Mouse (Mus musculus): Measurements from ENCODE around the gene Gna13. TPM values are rescaled to one million over a fixed set of nuclear protein-coding genes. Genes with fewer than 3 reads are reported as not detected.

Gna13 gene
- polyA plus RNA-seq, 1 experiment from 2014 or later = 17.8 TPM

DNA sequence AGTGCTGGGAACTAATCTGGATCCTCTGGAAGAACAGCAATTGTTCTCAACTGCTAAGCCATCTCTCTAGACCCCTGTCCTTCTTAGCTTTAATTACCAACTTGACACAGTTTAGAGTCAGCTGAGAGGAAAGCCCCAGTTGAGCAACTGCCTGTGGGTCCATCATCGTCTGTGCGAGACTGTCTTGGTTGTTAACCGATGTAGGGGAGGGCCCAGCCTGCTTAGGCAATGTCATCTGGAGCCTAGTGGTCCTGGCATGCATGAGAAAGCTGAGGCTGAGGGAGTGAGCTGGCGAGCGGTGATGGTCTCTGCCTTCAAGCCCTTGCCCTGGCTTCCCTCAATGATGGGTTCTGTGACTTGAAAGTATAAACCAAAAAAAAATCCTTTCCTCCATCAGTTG, 52.2 kb downstream of the Gna13 start:
- Histone ChIP-seq H3K36me3 (no peaks in the 10 kb centered on the region), H3K27ac (replicated peaks) (no peak overlapping the region), H3K4me3 (no peak overlapping the region), H3K27me3 (replicated peaks) (peaks cover 3% of the 10 kb centered on the region), H3K4me1 (no peaks in the 10 kb centered on the region), H3K4me2 (no peak overlapping the region), H3K9ac (no peak overlapping the region), H3K9me3 (peaks cover 5% of the 10 kb centered on the region; the same call in 1 of the 2 replicates)
- WGBS = 88% methylated on average over 5 of the region's 5 CpGs
- no peak for ATAC-seq (ENCODE audit: extremely low read depth, insufficient number of reproducible peaks, low FRiP score, low TSS enrichment)

DNA sequence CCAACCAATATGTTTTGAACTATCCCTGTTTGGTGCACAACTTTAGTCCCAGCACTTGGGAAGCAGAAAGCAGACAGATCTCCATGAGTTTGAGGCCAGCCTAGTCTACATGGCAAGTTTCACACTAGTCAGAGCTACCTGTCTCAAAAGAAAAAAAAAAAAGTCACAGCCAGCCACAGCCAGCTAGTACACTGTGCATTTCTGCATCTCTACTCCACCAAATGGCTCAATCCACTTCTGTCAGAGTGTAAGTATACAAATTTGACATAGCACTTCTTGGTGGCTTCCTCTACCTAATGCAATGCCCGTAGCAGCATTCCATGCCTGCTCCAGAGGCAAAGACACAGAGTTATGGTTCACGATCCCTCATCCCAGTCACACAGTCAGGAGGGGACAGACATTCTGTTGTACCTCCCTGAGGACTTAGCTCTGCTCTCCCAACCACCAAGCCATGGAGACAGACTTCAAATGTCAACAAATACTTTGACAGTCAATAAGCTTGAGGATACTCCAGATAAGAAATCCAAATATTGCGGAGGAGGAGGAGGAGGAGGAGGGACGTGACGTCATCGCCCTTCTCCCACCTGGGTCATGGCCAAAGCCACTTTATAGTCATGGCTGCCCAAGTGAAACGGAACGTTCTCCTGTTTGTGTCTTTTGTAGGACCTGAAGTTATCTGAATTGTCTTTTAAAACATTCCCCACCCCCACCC, 54.2 kb downstream of the Gna13 start:
- H3K4me3 ChIP-seq = no peak overlapping the region
- H3K4me1 ChIP-seq = no peaks in the 10 kb centered on the region
- no peak overlapping the region for H3K9ac ChIP-seq
- H3K27me3 ChIP-seq (replicated peaks) = peaks cover 3% of the 10 kb centered on the region
- no peak overlapping the region for H3K27ac ChIP-seq (replicated peaks)
- ATAC-seq (ENCODE audit: extremely low read depth, insufficient number of reproducible peaks, low FRiP score, low TSS enrichment) = no peak
- 63% methylated on average over 8 of the region's 8 CpGs for WGBS
- H3K4me2 ChIP-seq = no peak overlapping the region
- H3K36me3 ChIP-seq = no peaks in the 10 kb centered on the region
- peaks cover 4% of the 10 kb centered on the region; the same call in 1 of the 2 replicates for H3K9me3 ChIP-seq

DNA sequence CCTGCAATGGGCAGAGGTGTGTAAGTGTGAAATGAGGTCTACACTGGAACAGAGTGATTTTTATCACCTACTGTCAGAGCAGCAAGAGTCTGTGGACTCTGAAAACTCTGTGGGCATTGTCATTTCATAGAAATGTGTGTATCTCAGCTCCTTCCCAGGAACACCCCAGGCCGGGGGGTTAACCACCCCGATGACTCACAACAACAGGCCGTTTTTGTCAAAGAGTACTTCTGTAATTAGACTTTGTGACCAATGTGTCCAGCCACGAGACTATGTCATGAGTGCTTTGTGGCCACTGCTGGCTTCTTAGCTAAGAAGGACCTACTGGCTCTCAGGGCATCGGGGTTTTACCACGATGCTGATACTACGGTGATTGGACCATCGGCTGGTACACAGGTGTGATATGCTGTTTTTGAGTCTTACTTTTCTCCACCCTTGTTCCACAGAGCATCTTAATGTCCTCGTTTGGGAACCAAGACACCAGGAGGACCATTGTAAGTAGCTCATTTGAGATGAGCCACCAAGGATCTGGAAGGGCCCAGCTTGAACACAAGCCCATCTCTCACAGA, 54.9 kb downstream of the Gna13 start:
- WGBS = 73% methylated on average over 9 of the region's 9 CpGs
- Histone ChIP-seq H3K36me3 (no peaks in the 10 kb centered on the region), H3K27ac (replicated peaks) (no peak overlapping the region), H3K9me3 (0 out of 2 replicates have a peak, but pooled peaks cover 6% of the 10 kb centered on the region), H3K4me1 (no peaks in the 10 kb centered on the region), H3K9ac (no peak overlapping the region), H3K27me3 (replicated peaks) (peaks cover 3% of the 10 kb centered on the region), H3K4me3 (no peak overlapping the region), H3K4me2 (no peak overlapping the region)
- ATAC-seq (ENCODE audit: extremely low read depth, insufficient number of reproducible peaks, low FRiP score, low TSS enrichment) = no peak

DNA sequence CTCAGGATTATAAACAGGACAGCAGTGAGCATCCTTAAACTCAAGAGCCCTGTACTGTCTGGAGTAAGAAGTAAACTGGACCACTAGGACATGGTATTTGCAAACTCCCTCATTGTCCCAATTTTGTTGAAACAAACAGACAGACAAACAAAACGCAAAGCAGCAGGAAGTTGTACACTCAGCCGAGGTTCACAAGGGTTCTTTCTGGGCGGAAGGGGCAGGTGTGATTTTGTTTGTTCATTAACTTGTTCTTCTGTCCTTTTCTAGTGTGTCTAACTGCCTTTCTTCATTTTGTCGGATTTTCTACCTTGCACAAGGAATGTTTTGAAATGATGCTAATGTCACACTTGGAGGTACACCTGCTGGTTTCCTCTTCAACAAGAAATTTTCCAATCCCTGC, 56.8 kb downstream of the Gna13 start:
- Histone ChIP-seq H3K9me3 (0 out of 2 replicates have a peak, but pooled peaks cover 6% of the 10 kb centered on the region), H3K4me1 (no peaks in the 10 kb centered on the region), H3K27me3 (replicated peaks) (peaks cover 3% of the 10 kb centered on the region), H3K9ac (no peak overlapping the region), H3K27ac (replicated peaks) (no peak overlapping the region), H3K4me3 (no peak overlapping the region), H3K36me3 (no peaks in the 10 kb centered on the region), H3K4me2 (no peak overlapping the region)
- ATAC-seq (ENCODE audit: extremely low read depth, insufficient number of reproducible peaks, low FRiP score, low TSS enrichment) = no peak
- WGBS = 56% methylated on average over 4 of the region's 4 CpGs

DNA sequence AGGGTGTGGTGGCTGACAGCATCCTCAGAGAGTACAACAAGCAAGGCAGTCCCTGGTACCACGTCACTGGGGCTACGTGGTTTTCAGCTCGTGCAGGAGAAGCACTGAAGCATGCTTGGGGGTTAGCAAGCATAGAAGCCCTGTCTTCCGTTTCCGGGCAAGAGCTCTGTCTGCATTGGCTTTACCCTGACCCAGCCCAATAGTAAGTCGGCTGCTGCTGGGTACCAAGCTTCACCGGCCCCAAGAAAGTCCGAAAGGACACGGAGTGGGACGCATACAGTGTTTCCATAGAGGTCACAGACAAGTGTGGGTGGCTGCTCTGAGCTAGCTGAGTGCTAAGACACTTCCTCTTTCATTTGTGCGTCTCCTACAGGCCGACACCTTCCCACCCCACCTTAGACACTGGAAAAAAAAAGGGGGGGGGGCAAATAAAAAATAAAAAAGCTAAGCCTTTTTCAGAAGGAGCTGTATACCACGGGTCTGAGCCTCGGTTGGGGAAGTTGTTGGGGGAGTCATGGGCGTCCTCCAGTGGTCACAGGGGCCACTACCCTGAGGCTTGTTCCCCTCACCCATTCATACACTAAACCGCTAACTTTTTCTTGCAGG, 57.4 kb downstream of the Gna13 start:
- WGBS = 42% methylated on average over 16 of the region's 16 CpGs
- Histone ChIP-seq H3K9me3 (0 out of 2 replicates have a peak, but pooled peaks cover 6% of the 10 kb centered on the region), H3K4me1 (no peaks in the 10 kb centered on the region), H3K4me3 (no peak overlapping the region), H3K27me3 (replicated peaks) (peaks cover 3% of the 10 kb centered on the region), H3K36me3 (no peaks in the 10 kb centered on the region), H3K27ac (replicated peaks) (no peak overlapping the region), H3K4me2 (peak overlapping the region; percentile 52), H3K9ac (0 out of 2 replicates have a peak overlapping the region, but pooled peaks have one; percentile 3)
- ATAC-seq (ENCODE audit: extremely low read depth, insufficient number of reproducible peaks, low FRiP score, low TSS enrichment) = no peak

DNA sequence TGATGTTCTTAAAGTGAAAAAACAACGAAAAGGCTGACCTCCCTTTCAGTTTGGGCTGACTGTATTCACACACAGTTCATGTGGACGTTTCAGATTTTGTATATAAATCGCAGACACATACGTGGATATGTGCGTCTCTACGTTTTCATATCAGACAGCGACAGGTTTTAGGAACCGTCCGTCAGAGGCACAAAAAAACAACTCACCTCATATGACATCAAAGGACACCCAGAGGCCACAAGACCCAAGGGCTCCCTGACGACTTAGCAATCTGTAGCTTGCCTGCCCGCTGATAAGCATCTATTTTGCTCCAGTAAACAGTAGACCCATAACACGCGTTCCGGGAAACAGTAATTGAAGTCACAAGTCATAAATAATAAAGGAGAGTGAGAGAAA, 57.9 kb downstream of the Gna13 start:
- Histone ChIP-seq H3K4me2 (no peak overlapping the region), H3K4me1 (no peaks in the 10 kb centered on the region), H3K9me3 (0 out of 2 replicates have a peak, but pooled peaks cover 6% of the 10 kb centered on the region), H3K4me3 (no peak overlapping the region), H3K27ac (replicated peaks) (no peak overlapping the region), H3K36me3 (no peaks in the 10 kb centered on the region), H3K27me3 (replicated peaks) (peaks cover 3% of the 10 kb centered on the region), H3K9ac (no peak overlapping the region)
- WGBS = 81% methylated on average over 14 of the region's 14 CpGs
- no peak for ATAC-seq (ENCODE audit: extremely low read depth, insufficient number of reproducible peaks, low FRiP score, low TSS enrichment)

DNA sequence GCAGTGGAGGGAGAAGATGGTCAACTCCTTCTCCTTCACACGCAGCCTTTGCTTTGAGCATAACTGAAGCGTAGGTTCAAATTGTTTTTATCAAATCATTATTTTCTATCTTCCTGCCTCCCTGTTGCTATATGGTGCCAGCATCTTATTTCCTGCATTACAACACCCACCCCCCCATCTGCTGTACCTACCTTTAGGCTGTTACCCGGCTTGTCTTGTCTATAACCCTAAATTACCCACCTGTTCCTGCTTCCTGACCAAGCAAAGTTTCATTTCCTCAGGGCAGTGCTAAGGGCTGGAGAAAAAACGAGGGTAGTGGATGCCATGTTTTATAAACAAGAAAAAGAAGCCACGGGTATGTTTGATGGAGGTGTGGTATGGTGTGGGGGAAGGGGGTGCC, 58.6 kb downstream of the Gna13 start:
- Histone ChIP-seq H3K9ac (no peak overlapping the region), H3K9me3 (0 out of 2 replicates have a peak, but pooled peaks cover 6% of the 10 kb centered on the region), H3K36me3 (no peaks in the 10 kb centered on the region), H3K4me3 (no peak overlapping the region), H3K4me1 (no peaks in the 10 kb centered on the region), H3K4me2 (no peak overlapping the region), H3K27me3 (replicated peaks) (peaks cover 3% of the 10 kb centered on the region), H3K27ac (replicated peaks) (no peak overlapping the region)
- ATAC-seq (ENCODE audit: extremely low read depth, insufficient number of reproducible peaks, low FRiP score, low TSS enrichment) = no peak
- WGBS = 79% methylated on average over 5 of the region's 5 CpGs

DNA sequence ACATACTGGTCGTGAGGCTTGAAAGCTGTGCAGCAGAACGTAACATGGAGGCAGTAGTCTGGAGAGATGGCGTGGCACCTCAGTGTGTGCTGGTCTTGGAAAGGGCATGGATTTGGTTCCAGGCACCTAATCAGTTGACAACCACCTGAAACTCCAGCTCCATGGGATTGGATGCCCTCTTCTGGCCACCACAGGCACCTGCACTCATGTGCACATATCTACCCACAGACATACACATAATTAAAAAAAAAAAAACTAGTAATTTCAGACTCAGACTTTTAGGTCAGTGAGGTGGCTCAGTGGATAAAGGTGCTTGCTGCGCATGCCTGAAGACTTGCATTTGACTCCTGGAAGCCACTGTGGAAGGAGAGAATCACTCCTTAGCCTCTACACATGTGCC, 59.6 kb downstream of the Gna13 start:
- 96% methylated on average over 4 of the region's 4 CpGs for WGBS
- no peak for ATAC-seq (ENCODE audit: extremely low read depth, insufficient number of reproducible peaks, low FRiP score, low TSS enrichment)
- H3K9me3 ChIP-seq = 0 out of 2 replicates have a peak, but pooled peaks cover 6% of the 10 kb centered on the region
- H3K27me3 ChIP-seq (replicated peaks) = peaks cover 3% of the 10 kb centered on the region
- no peaks in the 10 kb centered on the region for H3K36me3 ChIP-seq
- no peak overlapping the region for H3K27ac ChIP-seq (replicated peaks)
- H3K9ac ChIP-seq = no peak overlapping the region
- no peak overlapping the region for H3K4me2 ChIP-seq
- peaks cover 9% of the 10 kb centered on the region for H3K4me1 ChIP-seq
- H3K4me3 ChIP-seq = no peak overlapping the region

DNA sequence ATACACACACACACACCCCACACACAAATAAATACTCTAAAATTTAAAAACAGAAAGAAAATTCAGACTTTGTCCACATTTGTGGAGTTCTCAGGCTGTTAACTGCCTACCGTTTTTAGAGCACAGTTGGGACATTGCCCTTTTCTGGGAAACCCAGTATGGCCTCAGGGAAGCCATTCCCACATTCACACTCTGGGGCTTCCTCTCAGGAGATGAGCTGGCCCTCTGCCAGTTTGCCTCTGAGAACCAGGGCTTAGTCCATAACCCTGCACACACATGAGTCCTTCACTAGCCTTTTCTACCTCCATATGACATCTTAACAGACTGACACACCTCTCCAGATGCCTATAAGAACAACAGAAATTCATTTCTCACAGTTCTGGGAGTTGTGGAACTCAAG, 60.7 kb downstream of the Gna13 start:
- no peak overlapping the region for H3K4me3 ChIP-seq
- 53% methylated on average over 1 of the region's 1 CpGs for WGBS
- ATAC-seq (ENCODE audit: extremely low read depth, insufficient number of reproducible peaks, low FRiP score, low TSS enrichment) = no peak

DNA sequence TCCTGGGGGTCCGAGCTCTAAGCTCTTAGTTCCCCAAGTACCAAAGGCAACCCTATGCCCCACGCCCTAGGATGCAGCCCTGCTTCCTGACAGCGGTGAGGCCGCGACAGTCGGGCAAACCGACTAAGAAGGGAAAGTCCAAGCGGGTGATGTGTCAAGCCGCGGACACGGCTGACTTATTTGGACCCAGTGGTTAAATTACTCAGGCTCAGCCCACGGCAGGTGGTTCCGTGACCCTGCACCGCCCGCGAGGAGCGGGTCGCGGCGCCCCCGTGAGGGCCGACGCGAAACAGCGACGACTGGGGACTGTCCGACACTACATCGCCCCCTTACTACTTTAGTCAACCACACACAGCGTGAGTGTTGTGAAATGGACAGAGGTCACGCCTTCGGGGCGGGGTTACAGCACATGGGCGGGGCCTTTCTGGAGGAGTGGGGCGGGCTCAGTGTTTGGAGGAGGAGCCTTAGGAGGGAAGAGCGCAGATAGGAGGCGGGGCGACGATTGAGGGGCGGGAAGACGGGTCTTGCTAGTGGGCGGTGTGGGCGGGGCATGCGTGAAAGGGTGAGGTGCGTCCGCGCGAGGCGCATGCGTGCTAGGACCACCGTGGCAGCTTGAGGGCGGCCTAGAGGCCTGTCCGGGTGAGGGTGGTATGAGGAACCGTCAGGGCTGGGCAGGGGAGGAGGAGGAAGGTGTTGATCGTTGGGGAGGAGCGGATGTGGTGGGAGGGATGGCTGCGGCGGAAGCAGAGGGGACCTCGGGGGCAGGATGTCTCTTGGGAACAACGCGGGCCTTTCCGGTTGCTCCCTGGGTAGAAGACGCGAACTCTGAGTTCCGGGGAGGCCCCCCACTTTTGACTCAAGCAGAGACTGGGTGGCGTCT, 63.0 kb downstream of the Gna13 start, which contains the start of gene Amz2:
Gene Amz2 (plus strand): TSS at position 555 of the 880 bp plus-strand sequence.
- Histone ChIP-seq H3K36me3 (peaks cover 25% of the 10 kb centered on the region), H3K9me3 (0 out of 2 replicates have a peak, but pooled peaks cover 6% of the 10 kb centered on the region), H3K9ac (peak within 1 kb of the TSS; percentile 88), H3K27me3 (replicated peaks) (no peaks in the 10 kb centered on the region), H3K4me3 (peak within 1 kb of the TSS; percentile 78), H3K4me2 (peak within 1 kb of the TSS; percentile 80), H3K4me1 (peaks cover 9% of the 10 kb centered on the region), H3K27ac (replicated peaks) (peak within 1 kb of the TSS; percentile 93)
- peak; percentile 98 for ATAC-seq (ENCODE audit: extremely low read depth, insufficient number of reproducible peaks, low FRiP score, low TSS enrichment)
- WGBS = under 1% methylated on average over 65 of the region's 65 CpGs

More for the DNA sequence above, 60.7 kb downstream of the Gna13 start:
- Histone ChIP-seq H3K27me3 (replicated peaks) (peaks cover 3% of the 10 kb centered on the region), H3K4me2 (no peak overlapping the region), H3K9ac (no peak overlapping the region), H3K4me1 (peaks cover 9% of the 10 kb centered on the region), H3K27ac (replicated peaks) (no peak overlapping the region), H3K36me3 (peaks cover 2% of the 10 kb centered on the region), H3K9me3 (0 out of 2 replicates have a peak, but pooled peaks cover 6% of the 10 kb centered on the region)

DNA sequence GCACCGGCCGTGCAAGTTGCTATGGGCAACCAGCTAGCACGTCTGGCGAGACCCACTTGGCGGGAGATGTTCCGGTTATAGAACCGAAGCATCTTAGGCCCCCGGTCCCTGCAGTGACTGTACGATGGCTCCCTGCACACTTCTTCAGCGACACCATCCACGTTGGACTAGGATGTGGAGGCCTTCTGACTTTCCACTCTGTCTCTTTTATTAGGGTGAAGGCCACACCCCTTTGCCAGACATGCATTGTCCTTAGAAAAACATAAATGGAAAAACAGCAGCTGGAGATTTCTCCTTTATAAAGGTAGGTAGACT, 63.6 kb downstream of the Gna13 start:
- peak overlapping the region; percentile 88 for H3K9ac ChIP-seq
- 0 out of 2 replicates have a peak, but pooled peaks cover 6% of the 10 kb centered on the region for H3K9me3 ChIP-seq
- no peak for ATAC-seq (ENCODE audit: extremely low read depth, insufficient number of reproducible peaks, low FRiP score, low TSS enrichment)
- peak overlapping the region; percentile 78 for H3K4me3 ChIP-seq
- no peaks in the 10 kb centered on the region for H3K27me3 ChIP-seq (replicated peaks)
- H3K4me2 ChIP-seq = peak overlapping the region; percentile 80
- WGBS = under 1% methylated on average over 11 of the region's 11 CpGs
- peaks cover 11% of the 10 kb centered on the region for H3K4me1 ChIP-seq
- H3K27ac ChIP-seq (replicated peaks) = peak overlapping the region; percentile 93
- peaks cover 31% of the 10 kb centered on the region for H3K36me3 ChIP-seq
